Mouse (Mus musculus): ENCODE results near the gene Amy1. TPM values are rescaled to one million over a fixed set of nuclear protein-coding genes. Genes with fewer than 3 reads are reported as not detected.
"Not testable (repeated sequence)": the region's sequence is repeated elsewhere in the genome, so short reads cannot be mapped to it uniquely, and the experiment has no call there.

Amy1 gene
- polyA plus RNA-seq, 1 experiment from 2014 or later: 18.5 TPM

DNA sequence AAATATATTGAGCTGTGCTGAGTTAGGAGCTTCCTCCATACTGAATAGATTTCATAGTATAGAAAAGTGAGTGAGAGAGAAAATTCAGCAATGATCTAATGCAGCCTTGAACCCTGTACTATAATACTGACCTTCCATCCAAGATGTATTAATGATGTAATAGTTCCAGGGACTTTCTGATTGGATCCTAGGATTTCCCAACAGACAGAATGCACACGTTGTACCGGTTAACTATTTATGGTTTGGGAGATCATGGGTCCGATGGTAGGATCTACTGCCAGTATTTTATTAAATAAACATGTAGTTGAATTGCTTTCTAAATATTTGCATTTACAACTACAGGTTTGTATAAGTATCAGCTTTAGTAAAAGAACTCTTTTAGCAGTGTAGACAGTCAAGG lies 34.3 kb downstream of the Amy1 start:
- Histone ChIP-seq H3K36me3 (replicated peaks) (peaks cover 4% of the 10 kb centered on the region; the same call in 1 of the 2 replicates), H3K4me3 (replicated peaks) (no peak overlapping the region), H3K27ac (replicated peaks) (no peak overlapping the region), H3K27me3 (no peaks in the 10 kb centered on the region), H3K4me1 (replicated peaks) (no peaks in the 10 kb centered on the region), H3K9me3 (replicated peaks) (no peaks in the 10 kb centered on the region; the same call in 1 of the 2 replicates), H3K9ac (no peak overlapping the region), H3K4me2 (no peak overlapping the region)
- 62% methylated on average over 3 of the region's 3 CpGs for WGBS (ENCODE audit: insufficient replicate concordance)
- no peak for ATAC-seq (ENCODE audit: insufficient read depth)

- no peak overlapping the region for H3K27ac ChIP-seq (replicated peaks)
Observed at GRCm38 (mm10) chr3:113539692-113540091, 66.8 kb downstream of the Amy1 start.

GRCm38 (mm10) chr3:113532328-113532727 lies 74.2 kb downstream of the Amy1 start, which contains the start of gene Amy2a1:
Gene Amy2a1, minus strand, starts transcription at chr3:113532428.
- H3K27ac ChIP-seq (replicated peaks); H3K4me3 ChIP-seq (replicated peaks); H3K9ac ChIP-seq; H3K9me3 ChIP-seq (replicated peaks); ATAC-seq (ENCODE audit: insufficient read depth); H3K36me3 ChIP-seq (replicated peaks); H3K27me3 ChIP-seq; H3K4me1 ChIP-seq (replicated peaks); H3K4me2 ChIP-seq: not testable (repeated sequence)
- 48% methylated on average over 3 of the region's 3 CpGs for WGBS (ENCODE audit: insufficient replicate concordance)

More at GRCm38 (mm10) chr3:113539692-113540091, 66.8 kb downstream of the Amy1 start:
- no peaks in the 10 kb centered on the region for H3K9me3 ChIP-seq (replicated peaks)
- no peaks in the 10 kb centered on the region for H3K27me3 ChIP-seq
- H3K4me1 ChIP-seq (replicated peaks): no peaks in the 10 kb centered on the region
- H3K9ac ChIP-seq: no peak overlapping the region
- H3K36me3 ChIP-seq (replicated peaks): no peaks in the 10 kb centered on the region
- H3K4me2 ChIP-seq: no peak overlapping the region
- H3K4me3 ChIP-seq (replicated peaks): no peak overlapping the region
- ATAC-seq (ENCODE audit: insufficient read depth): no peak

Other genes starting within 250 kb of the Amy1 start
- 5.0 and 30.4 TPM in 2 replicates for gene Amy2a1, start 74.3 kb downstream of the Amy1 start, polyA plus RNA-seq (2015; fragmentation: Nextera tagmentation; extraction: Ambion mirVana)
- gene Rnpc3, start 23.4 kb upstream of the Amy1 start, polyA plus RNA-seq (2015; fragmentation: Nextera tagmentation; extraction: Ambion mirVana): 15.4 and 15.5 TPM in 2 replicates